Mouse (Mus musculus) frontal cortex, postnatal 10 days (tissue): ENCODE data around the gene Sart3.
"Not testable (repeated sequence)": the region's sequence is repeated elsewhere in the genome, so short reads cannot be mapped to it uniquely, and the experiment has no call there.

Experiments used
- DNase-seq, 2 experiments: peaks; one replicate each; pipeline ENCODE4 v3.0.0; 2022; ENCODE audit warnings: low spot score in 2 of 2, mixed read lengths in 1 of 2

The Sart3 gene

GRCm38 (mm10) chr5:113790453-113791196, 18.3 kb upstream of the Sart3 start:
- DNase-seq = no peak

- no peak for DNase-seq
Measured at GRCm38 (mm10) chr5:113789075-113789788, 16.9 kb upstream of the Sart3 start.

- DNase-seq = no peak
Measured at GRCm38 (mm10) chr5:113788645-113789044, 16.3 kb upstream of the Sart3 start.

- DNase-seq = no peak
Measured at GRCm38 (mm10) chr5:113786985-113787384, 14.7 kb upstream of the Sart3 start.

GRCm38 (mm10) chr5:113784104-113784503, 11.8 kb upstream of the Sart3 start:
- not testable (repeated sequence) for DNase-seq

DNA sequence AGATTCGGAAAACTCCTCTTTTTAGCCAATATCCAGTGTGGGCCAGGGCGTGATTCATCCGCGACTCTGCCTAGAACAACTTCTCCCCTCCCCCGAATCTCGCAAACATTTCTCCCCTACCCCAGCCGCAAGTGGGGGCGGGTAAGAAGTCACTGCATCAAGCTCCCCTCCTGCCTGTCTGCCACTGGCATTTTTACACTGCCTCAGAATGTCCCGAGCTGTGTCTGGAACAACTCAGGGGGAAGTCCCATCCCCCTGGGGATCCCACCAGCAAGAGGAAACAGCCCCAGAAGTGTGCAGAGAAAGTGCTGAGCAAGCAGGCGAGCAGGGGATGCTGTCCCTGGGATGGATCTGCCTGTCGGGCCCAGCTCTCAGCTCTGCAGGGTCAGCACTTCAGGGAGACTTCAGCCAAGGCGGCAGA, 11.3 kb upstream of the Sart3 start:
- peak; percentile 47 to 66 for DNase-seq

GRCm38 (mm10) chr5:113782624-113783023, 10.3 kb upstream of the Sart3 start:
- no peak for DNase-seq

DNA sequence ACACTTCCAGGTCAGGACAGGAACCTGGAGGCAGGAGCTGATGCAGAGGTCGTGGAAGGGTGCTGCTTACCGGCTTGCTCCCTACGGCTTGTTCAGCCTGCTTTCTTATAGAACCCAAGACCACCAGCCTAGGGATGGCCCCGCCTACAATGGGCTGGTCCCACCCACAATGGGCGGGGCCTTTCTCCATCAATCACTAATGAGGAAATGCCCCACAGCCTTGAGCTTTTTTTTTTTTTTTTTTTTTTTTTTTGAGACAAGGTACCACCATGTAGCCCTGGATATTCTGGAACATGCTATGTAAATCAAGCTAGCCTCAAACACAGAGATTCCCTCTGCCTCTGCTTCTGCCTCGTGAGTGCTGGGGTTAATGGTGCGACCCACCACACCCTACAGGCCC, 9.6 kb upstream of the Sart3 start:
- no peak for DNase-seq

DNA sequence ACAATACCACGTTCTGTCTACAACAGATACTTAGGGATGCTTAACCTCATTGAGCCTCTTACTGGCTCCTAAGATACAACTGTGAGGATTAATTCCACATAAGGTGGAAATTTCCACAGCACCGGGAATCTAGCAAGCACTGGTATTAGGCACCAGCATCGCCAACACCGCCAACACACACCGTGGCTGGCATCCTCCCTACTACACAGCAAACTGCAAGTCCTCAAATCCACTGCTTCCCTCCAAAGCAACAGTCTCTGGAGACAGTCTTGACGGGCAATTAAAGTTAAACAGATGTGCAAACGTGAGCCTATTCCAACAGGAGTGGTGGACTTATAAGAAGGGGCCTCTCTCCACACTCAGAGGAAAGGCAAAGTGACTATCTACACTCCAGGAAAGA, 8.9 kb upstream of the Sart3 start:
- no peak for DNase-seq

DNA sequence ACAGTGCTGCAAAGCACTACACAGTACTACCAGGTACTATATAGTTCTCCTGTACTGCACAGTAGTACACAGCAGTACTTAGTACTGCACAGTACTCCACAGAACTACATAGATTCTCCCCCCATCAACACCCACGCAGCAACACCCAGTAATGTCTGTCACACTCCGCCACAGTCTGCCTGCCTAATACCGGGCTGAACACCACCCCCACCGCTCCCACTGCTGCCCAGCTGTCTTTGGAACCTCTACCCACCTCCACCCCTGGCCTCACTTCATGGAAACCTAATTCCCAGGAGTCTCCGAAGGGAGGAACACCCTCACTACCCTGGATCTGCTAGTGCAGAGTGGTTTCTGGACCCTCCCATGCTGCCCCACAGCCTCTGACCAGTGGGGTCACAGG, 8.5 kb upstream of the Sart3 start:
- DNase-seq = no peak

- no peak for DNase-seq
Measured at GRCm38 (mm10) chr5:113780082-113780752, 7.9 kb upstream of the Sart3 start.

GRCm38 (mm10) chr5:113779569-113779968, 7.3 kb upstream of the Sart3 start:
- no peak for DNase-seq

DNA sequence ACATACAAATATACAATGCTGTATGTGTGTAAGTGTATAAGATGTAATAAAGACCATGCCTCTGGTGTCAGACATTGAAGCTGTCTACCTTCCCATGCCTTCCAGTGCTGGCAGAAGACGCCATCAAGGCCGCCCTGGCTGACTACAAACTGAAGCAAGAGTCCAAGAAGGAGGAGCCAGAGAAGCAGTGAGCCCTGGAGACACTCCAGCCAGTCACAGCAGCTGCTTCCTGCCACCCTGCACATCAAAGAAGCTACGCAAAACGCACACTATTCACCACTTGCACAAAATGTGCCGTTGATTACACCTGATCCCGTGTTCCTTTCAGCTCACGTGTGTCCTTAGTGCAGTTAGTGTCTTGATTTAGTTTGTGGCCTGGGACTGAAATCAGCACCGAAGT, 5.4 kb upstream of the Sart3 start:
- DNase-seq = not testable (repeated sequence)

- DNase-seq = no peak
Measured at GRCm38 (mm10) chr5:113776896-113777226, 4.6 kb upstream of the Sart3 start.

DNA sequence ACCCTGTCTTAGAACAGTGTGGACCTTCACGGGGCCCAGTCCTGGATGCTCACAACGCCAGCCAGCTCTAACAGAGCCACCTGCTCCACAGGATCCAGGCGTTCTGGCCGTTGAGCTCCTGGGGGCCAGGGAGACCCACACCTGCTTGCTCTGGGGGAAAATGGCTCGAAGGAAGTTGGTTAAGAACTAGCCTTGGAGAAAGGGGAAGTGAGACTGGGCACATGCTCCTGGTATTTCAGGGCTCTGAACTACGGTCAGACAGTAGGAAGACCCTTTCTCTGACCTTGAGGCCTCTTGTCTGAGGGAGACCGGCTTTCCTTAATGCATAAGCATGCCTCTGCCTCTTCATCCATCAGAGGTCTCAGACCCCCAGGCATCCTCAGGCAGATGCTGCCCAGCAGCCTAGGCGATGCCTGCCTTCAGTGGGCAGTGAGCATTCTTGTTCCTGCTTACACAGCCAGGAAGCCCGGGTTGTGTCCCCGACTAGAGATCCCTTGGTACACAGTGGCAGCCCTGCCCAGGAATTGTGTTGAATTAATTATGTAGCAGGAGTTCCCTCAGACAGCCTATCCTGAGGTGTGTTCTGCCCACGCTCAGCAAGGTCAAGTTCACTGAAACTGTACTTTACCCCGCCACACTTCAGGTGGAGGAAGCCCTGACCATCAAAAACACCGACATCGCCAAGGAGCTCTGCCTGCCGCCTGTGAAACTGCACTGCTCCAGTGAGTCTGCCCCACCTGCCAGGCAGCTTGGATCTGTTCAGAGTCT, 4.0 kb upstream of the Sart3 start:
- no peak for DNase-seq

- no peak for DNase-seq
Measured at GRCm38 (mm10) chr5:113775585-113775984, 3.3 kb upstream of the Sart3 start.

DNA sequence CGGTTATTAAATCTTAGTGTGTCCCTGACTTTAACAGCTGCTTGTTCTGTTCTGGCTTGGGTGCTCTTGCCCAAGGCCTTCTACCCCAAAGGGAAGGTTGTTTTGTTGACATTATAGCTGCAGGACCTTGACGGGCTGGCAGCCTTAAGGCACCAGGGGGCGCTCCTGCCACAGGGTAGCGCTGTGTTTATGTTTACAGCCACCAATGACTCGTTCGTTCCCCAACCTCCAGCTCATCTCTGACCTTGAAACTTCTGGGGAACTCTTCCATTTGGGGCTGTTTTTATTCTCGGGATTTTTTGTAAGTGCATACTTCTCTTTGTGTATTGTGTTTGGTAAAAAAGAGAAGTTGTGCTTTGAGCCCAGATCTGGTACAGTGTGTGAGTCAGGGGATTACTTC, 1.4 kb upstream of the Sart3 start:
- peak; percentile 69 to 79 for DNase-seq

GRCm38 (mm10) chr5:113772905-113773519, 702 bp upstream of the Sart3 start:
- DNase-seq = no peak

- DNase-seq = peak; percentile 82 to 85
Measured at GRCm38 (mm10) chr5:113771213-113772162, 822 bp downstream of the Sart3 start.

DNA sequence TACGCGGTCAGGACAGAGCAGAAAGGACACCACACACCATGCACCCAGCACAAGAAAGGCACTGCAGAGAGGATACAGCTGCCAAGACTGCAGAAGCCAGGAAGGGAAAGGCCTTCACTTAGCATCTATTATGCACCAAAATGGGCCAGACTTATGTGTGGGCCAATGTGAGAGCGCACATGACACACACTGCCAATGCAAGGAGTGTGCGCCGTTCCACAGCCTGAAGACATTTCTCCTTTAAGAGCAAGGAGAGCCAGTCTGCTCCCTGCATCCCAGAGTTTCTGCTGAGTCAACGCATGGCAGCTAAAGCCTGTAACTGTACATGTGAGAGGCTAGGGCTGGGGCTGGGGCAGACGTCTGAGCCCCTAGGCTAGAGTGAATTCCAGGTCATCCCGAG, 3.5 kb downstream of the Sart3 start:
- DNase-seq = no peak
